Mouse (Mus musculus) heart, embryonic 10.5 days (tissue): ENCODE measurements at regions not wholly inside any gene's neighbourhood (a gene's known extent, or its start where the extent isn't known, plus 50 kb on each side); places are given as distances from the start of the nearest gene placed in this dataset.

Source experiments
- DNase-seq: peaks from one replicate; pipeline ENCODE4 v3.0.0-alpha.2; 2017; ENCODE audit warnings: low spot score
- H3K27ac ChIP-seq: fragments of 300-500 bp; sonication (generic); 2 replicates; pipeline ENCODE4 v1.5.1; 2016; ENCODE audit warnings: mild to moderate bottlenecking
- H3K27me3 ChIP-seq: fragments of 300-500 bp; sonication (generic); 2 replicates; pipeline ENCODE4 v1.6.1; 2016; ENCODE audit warnings: mild to moderate bottlenecking; ENCODE audit not compliant: poor library complexity, insufficient read depth, severe bottlenecking
- H3K36me3 ChIP-seq: fragments of 300-500 bp; sonication (generic); 2 replicates; pipeline ENCODE4 v1.6.1; 2016; ENCODE audit warnings: mild to moderate bottlenecking, moderate library complexity
- H3K4me1 ChIP-seq: fragments of 300-500 bp; sonication (generic); 2 replicates; pipeline ENCODE4 v1.6.1; 2016; ENCODE audit warnings: mild to moderate bottlenecking
- H3K4me3 ChIP-seq: fragments of 300-500 bp; sonication (generic); 2 replicates; pipeline ENCODE4 v1.5.1; 2016; ENCODE audit warnings: mild to moderate bottlenecking, moderate library complexity
- H3K9me3 ChIP-seq: fragments of 300-500 bp; sonication (generic); 2 replicates; pipeline ENCODE4 v1.6.1; 2016; ENCODE audit warnings: mild to moderate bottlenecking, moderate library complexity
- WGBS: fragments of 180-500 bp; shearing (Covaris S2); methylation state at CpG from one replicate; pipeline ENCODE4 v1.1.7; 2016; 5-methylcytosine and 5-hydroxymethylcytosine counted together

DNA sequence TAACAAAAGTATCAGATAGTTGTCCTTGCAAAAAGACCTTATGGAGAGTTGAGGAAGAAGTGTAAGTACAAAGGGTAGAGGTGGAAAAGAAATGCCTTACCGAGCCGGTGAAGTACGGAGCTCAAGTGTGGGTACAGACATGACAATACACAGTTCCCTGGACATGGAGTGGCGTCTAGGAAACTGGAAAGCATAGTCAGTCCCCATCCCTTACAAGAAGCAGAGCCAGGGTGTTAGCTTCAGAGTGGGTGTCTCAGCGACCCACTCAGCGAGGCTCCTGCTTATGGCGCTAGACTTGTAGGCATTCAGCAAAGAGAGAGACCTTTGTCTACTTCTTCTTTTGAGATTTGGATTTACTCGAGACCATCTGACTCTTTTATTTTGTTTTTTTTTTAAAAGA, 189.8 kb downstream of the Abcc12 start:
- Histone ChIP-seq H3K4me1 (peaks cover 4% of the 10 kb centered on the region; the same call in 1 of the 2 replicates), H3K9me3 (no peaks in the 10 kb centered on the region), H3K36me3 (no peaks in the 10 kb centered on the region), H3K27me3 (no peaks in the 10 kb centered on the region), H3K4me3 (no peak overlapping the region), H3K27ac (no peak overlapping the region)
- 89% methylated on average over 8 of the region's 8 CpGs for WGBS
- DNase-seq, result no peak

DNA sequence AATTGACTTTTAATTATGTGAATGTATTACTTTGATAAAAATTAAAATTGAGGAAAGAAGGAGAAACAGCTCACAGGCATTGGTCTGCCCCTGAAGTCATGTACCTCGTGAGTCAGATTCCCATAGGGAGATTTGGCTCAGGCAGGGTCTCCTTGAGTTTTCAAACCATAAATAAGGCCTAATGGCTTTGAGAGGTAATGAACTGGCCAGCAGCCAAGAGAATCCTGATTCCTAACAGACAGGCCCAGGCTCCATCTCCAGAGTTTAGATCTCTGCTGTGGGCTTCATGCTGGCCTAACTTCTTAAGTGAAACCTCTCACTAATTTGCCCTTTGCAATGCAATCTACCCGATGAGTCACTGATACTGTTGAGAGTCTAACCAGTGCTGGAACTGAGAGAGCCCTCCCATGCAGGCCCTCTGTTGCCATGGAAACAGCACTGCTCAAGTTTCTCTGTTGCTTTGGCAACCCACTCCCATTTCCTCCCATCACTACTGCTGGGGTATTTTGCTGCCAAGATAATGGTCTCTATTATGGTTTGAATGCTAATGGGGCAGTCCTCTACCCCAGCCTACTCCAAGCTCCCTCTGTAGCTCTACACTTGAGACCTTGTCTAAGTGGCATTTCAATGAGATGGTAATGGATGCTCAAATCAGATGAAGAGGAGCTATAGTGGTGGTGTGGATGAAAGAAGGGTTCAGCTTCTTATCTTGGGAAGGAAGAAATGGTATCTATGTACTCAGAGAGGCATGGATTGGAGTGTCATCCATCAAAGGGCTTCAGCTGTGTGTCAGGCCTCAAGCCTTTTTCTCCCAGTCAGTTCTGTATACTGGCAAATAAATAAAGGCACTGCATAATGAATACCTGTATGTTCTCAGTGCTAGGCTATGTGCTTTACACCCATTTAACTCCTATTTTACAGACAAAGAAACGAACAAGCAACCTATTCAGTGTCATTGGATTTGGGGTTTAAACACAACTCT, 190.5 kb downstream of the Abcc12 start:
- DNase-seq, result no peak
- H3K4me1 ChIP-seq, result peaks cover 4% of the 10 kb centered on the region; the same call in 1 of the 2 replicates
- H3K27me3 ChIP-seq, result no peaks in the 10 kb centered on the region
- WGBS, result 54% methylated on average over 3 of the region's 3 CpGs
- H3K9me3 ChIP-seq, result no peaks in the 10 kb centered on the region
- no peak overlapping the region for H3K4me3 ChIP-seq
- H3K36me3 ChIP-seq, result no peaks in the 10 kb centered on the region
- no peak overlapping the region for H3K27ac ChIP-seq

DNA sequence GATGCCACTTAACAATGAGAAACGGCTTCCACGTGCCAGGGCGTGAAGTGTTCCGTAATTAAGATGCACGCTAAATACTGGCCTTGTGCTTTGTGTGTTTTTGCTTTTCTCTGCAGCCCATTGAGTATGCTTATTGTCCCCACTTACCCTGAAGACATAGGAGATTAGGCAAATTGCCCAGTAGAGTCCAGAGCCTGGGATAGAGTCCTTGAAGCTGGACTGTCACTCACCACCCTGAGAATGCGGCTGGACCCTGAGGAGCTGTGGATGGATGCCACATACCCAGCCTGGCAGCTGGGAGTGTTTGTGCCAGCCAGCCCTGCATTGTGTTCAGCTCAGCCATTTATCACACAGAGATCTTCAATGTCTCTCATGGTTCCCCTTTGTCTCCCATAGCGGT, 195.2 kb downstream of the Abcc12 start:
- no peak for DNase-seq
- Histone ChIP-seq H3K4me1 (peaks cover 4% of the 10 kb centered on the region; the same call in 1 of the 2 replicates), H3K36me3 (no peaks in the 10 kb centered on the region), H3K4me3 (no peak overlapping the region), H3K27me3 (no peaks in the 10 kb centered on the region), H3K9me3 (no peaks in the 10 kb centered on the region), H3K27ac (no peak overlapping the region)
- WGBS, result 90% methylated on average over 7 of the region's 7 CpGs

DNA sequence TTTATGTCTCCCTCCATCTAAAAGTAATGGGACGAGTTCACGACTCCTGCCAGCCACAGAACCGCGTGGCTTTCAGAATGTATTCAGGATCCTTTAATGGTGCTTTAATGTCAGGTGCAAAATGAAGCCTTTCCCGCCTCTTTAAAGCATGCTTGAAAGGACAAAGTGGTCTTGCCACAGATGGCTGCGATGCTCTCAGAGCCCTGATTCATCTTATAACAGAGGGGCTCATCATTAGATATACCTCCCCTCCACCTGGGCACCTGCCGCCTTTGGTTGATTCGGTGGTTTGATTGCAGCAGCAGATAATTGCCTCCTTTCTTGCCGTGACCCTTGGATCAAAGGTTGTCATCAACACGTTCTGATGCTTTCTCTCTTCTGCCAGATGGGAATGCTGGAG, 198.5 kb downstream of the Abcc12 start:
- Histone ChIP-seq H3K4me1 (no peaks in the 10 kb centered on the region), H3K9me3 (no peaks in the 10 kb centered on the region), H3K4me3 (no peak overlapping the region), H3K27ac (no peak overlapping the region), H3K36me3 (no peaks in the 10 kb centered on the region), H3K27me3 (no peaks in the 10 kb centered on the region)
- 82% methylated on average over 10 of the region's 10 CpGs for WGBS
- DNase-seq, result no peak

DNA sequence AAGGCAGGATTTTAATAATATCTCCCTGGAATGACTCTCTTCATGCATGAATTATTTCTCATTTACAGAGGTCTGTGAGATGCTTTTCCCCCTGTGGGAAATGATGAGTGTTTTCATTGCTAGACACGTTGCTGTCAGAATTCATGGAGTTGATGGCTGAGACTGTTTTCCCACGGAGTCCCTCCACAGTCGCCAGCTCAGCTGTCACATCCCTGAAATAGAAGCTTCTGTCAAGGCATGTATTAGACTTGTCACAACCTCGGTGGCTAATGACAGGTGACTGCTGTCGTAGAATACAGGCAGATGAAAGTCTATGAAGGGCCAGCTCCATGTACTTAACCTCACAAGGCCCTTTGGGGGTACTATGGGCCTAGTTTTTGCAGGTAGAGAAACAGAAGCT, 212.4 kb downstream of the Abcc12 start:
- Histone ChIP-seq H3K4me3 (no peak overlapping the region), H3K27ac (no peak overlapping the region)
- WGBS, result 64% methylated on average over 5 of the region's 5 CpGs

DNA sequence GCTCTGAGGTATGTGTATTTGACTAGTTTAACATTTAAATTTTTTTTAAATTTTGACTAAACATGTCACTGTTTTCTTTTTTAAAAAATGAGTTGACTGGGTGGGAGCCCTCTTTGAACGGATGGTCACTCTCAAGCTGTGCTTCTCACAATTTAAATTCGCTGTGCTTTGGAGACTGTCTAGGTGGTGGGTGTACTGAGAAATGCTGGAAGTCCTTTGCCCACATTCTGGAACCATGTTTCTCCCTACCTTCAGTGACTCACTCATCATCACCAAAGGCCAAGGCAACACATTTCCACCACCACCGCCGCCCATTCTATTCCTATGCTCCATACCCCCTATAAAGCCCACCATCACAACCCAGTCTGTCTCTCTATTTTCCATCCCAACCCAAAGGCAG, 213.8 kb downstream of the Abcc12 start:
- 82% methylated on average over 4 of the region's 4 CpGs for WGBS
- Histone ChIP-seq H3K4me1 (no peaks in the 10 kb centered on the region), H3K36me3 (no peaks in the 10 kb centered on the region), H3K9me3 (no peaks in the 10 kb centered on the region), H3K4me3 (no peak overlapping the region), H3K27ac (no peak overlapping the region), H3K27me3 (no peaks in the 10 kb centered on the region)
- DNase-seq, result no peak

More for the DNA sequence above, 212.4 kb downstream of the Abcc12 start:
- Histone ChIP-seq H3K27me3 (no peaks in the 10 kb centered on the region), H3K36me3 (no peaks in the 10 kb centered on the region), H3K9me3 (no peaks in the 10 kb centered on the region), H3K4me1 (no peaks in the 10 kb centered on the region)
- no peak for DNase-seq

DNA sequence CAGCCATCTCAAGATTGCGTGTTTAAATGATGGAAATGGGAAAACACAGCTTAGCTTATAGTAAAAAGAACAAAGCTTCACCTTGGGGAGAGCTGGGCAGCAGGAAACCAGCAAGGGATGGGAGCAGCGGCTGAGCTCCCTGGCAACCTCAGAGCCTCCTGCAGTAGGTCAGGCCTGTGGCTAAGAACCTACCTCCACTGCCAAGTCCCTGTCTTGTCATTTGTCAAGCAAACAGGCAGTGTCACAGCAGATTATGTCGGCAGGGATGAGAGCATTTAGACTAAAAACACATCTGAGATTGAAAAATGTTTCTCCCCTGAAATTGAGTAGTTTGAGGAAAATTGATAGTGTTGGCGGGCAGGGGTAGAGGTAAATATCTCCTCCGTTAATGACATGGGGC, 214.8 kb downstream of the Abcc12 start:
- WGBS, result 77% methylated on average over 5 of the region's 5 CpGs
- no peaks in the 10 kb centered on the region for H3K27me3 ChIP-seq
- DNase-seq, result no peak
- H3K9me3 ChIP-seq, result no peaks in the 10 kb centered on the region
- no peak overlapping the region for H3K27ac ChIP-seq
- no peaks in the 10 kb centered on the region for H3K36me3 ChIP-seq
- H3K4me1 ChIP-seq, result no peaks in the 10 kb centered on the region
- H3K4me3 ChIP-seq, result no peak overlapping the region

DNA sequence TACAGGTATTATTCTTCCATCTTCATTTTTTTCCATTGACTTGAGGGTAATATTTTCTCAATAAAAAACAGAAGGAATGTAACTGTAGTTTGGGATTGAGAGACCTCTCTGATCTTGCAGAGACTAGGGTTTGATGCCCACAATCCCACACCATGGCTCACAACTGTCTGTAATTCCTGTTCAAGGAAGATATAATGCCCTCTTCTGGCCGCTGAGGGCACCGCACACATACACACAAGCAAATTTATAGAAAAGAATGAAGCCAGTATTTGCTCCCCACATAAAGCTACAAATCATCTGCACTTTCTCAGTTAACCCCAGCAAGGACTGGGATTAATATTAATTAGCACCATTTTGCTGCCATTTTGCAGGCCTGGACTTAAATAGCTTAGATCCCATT, 215.6 kb downstream of the Abcc12 start:
- no peaks in the 10 kb centered on the region for H3K36me3 ChIP-seq
- H3K4me3 ChIP-seq, result no peak overlapping the region
- H3K4me1 ChIP-seq, result no peaks in the 10 kb centered on the region
- DNase-seq, result no peak
- H3K9me3 ChIP-seq, result no peaks in the 10 kb centered on the region
- 46% methylated on average over 2 of the region's 2 CpGs for WGBS
- H3K27ac ChIP-seq, result no peak overlapping the region
- no peaks in the 10 kb centered on the region for H3K27me3 ChIP-seq

DNA sequence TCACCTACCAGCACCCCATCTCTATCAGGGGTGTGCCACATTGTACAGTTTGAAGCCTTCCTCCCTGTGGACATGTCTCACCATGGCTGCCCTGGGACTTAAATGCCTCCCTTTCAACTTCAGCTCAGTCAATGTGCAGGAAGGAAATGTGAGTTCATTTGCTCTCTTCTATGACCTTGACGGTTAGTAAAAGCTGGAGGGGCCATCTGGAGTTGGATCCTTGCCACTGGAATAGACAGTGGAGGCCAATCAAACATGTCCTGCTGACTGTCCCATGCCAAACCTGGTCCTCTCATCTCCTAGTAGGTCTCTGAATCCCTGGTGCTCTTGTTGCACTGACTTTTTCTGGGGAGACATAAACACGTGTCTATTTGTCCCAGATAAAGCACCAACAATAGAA, 220.2 kb downstream of the Abcc12 start:
- H3K4me3 ChIP-seq, result no peak overlapping the region
- H3K27me3 ChIP-seq, result no peaks in the 10 kb centered on the region
- H3K4me1 ChIP-seq, result no peaks in the 10 kb centered on the region
- no peaks in the 10 kb centered on the region for H3K9me3 ChIP-seq
- no peak overlapping the region for H3K27ac ChIP-seq
- 68% methylated on average over 2 of the region's 2 CpGs for WGBS
- H3K36me3 ChIP-seq, result no peaks in the 10 kb centered on the region
- DNase-seq, result no peak

DNA sequence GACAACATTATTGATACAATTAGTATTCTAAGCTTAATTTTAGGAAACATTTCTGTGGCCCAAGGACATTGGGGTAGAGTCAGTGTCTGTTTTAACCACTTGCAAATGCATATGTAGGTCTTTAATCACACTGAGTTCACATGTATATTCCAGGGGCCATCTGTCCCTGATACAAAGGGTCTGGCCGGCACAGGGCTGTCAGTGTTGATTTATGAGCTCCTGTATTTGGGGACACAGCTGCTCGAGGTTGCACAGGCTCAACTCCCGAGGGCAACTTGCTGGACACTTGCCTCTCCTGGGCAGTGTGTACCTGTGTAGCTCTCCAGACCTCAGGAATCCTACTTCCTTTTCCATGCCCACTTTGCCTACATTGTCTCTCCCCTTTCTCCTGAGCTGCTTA, 221.0 kb downstream of the Abcc12 start:
- H3K4me3 ChIP-seq, result no peak overlapping the region
- WGBS, result 50% methylated on average over 3 of the region's 3 CpGs
- H3K27me3 ChIP-seq, result no peaks in the 10 kb centered on the region

DNA sequence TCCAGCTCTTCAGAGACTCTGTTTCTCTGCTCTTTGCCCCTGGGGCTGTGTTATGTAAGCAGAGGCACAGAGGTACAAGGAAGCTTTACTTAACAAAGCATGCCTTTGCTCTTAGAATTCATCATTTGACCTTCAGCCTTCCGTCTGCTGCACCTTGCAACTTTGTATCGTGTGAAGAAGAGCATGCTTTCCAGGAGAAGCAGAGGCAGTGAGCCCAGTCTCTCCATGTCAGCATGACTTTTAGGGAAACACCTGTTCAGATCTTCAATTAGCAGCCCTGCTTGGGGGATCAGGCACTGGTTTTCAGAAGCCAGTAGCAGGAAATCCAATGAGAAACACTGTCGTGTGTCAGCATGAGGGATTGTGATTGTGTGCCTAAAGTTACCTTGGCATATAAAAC, 226.7 kb downstream of the Abcc12 start:
- H3K4me1 ChIP-seq, result no peaks in the 10 kb centered on the region
- no peaks in the 10 kb centered on the region for H3K27me3 ChIP-seq
- no peaks in the 10 kb centered on the region for H3K36me3 ChIP-seq
- no peak overlapping the region for H3K4me3 ChIP-seq
- WGBS, result 81% methylated on average over 3 of the region's 3 CpGs
- no peaks in the 10 kb centered on the region for H3K9me3 ChIP-seq
- DNase-seq, result no peak
- H3K27ac ChIP-seq, result no peak overlapping the region

More for the DNA sequence above, 221.0 kb downstream of the Abcc12 start:
- H3K9me3 ChIP-seq, result no peaks in the 10 kb centered on the region
- no peak for DNase-seq
- no peak overlapping the region for H3K27ac ChIP-seq
- no peaks in the 10 kb centered on the region for H3K4me1 ChIP-seq
- H3K36me3 ChIP-seq, result no peaks in the 10 kb centered on the region

DNA sequence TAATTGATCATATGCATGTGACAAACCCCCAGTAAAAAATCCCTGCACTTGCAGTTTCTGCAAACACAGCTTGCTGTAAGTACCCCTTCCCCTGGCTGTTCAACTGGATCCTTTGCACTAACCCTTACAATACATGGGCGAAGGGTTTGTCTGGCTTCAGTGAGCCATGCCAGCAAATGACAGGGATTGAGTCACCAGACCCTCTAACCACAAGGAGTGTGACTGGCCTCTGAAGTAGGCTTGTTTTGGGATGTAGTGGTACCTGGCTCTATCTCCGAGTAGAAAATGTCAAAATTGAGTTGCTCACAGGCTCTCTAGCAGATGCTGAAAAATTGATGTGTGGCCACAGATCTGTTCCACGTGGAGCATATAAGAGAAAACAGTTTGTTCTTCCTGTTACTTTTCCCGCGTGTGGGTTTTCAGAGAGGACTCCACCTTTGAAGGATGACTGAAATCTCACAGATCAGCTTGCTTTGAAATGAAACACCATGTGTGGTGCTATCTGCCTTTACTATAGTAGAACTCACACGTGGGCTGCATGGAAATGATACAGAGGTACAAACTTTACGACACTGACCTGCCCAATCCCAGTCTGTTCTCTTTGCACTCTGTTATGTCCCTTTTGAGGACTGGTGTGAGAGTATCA, 228.8 kb downstream of the Abcc12 start:
- DNase-seq, result no peak
- no peaks in the 10 kb centered on the region for H3K36me3 ChIP-seq
- H3K4me1 ChIP-seq, result no peaks in the 10 kb centered on the region
- H3K27ac ChIP-seq, result no peak overlapping the region
- no peaks in the 10 kb centered on the region for H3K9me3 ChIP-seq
- WGBS, result 77% methylated on average over 7 of the region's 7 CpGs
- H3K4me3 ChIP-seq, result no peak overlapping the region
- no peaks in the 10 kb centered on the region for H3K27me3 ChIP-seq

DNA sequence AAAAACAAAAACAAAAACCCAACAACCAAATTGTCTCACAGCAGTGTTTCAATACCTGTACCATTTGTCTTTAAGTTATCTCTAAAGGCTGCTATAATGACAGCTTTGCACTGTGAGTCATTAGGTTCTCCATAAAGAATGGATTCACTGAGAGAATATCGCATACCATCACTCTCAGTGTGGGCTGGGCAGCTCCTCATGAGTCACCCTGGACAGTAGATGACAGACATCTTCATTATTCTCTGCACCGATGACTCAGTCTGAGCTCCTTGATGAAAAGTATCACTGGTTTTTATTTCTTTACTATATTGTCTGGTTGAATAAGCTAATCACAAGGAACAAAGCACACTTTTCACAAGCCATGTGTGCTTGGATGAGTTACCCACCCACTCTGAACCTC, 230.4 kb downstream of the Abcc12 start:
- no peak overlapping the region for H3K27ac ChIP-seq
- WGBS, result 80% methylated on average over 2 of the region's 2 CpGs
- H3K4me3 ChIP-seq, result no peak overlapping the region
- no peaks in the 10 kb centered on the region for H3K4me1 ChIP-seq
- no peaks in the 10 kb centered on the region for H3K9me3 ChIP-seq
- no peaks in the 10 kb centered on the region for H3K27me3 ChIP-seq
- no peaks in the 10 kb centered on the region for H3K36me3 ChIP-seq
- DNase-seq, result no peak
